Mouse (Mus musculus): ENCODE results near the gene Erap1. TPM values are rescaled to one million over a fixed set of nuclear protein-coding genes. Genes with fewer than 3 reads are reported as not detected.

The Erap1 gene
- total RNA-seq, 2 experiments from 2014 or later: 11.7 to 14.8 TPM

- no peak overlapping the region for H3K27ac ChIP-seq
- no peak for TF ChIP-seq CTCF (conservative IDR thresholded peaks at IDR 0.05)
- no peak overlapping the region for H3K4me3 ChIP-seq
- no peak for DNase-seq (ENCODE audit: low spot score in 2 of 2)
Measured at GRCm38 (mm10) chr13:74719002-74719401, 79.6 kb downstream of the Erap1 start.

DNA sequence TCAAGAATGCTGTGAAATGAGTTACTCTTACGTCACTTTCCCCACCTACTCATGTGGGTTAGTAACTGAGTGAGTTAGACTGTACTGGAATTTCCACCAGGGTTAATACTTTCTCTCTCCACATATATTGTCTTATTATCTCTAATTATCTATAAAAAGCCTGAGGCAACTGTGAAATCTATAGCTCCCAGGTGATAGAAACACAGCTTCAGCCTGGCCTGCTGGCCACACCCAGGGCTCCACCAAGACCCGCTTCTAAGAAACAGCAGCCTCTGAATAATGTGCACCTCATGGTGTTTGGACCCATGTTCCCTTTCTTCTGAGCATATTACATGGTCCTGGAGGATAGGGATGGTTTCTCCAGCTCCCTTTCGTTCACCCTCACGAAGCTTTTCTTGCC lies 94.4 kb downstream of the Erap1 start:
- Histone ChIP-seq H3K27ac (no peak overlapping the region), H3K4me3 (no peak overlapping the region)
- DNase-seq (ENCODE audit: low spot score in 2 of 2): no peak
- TF ChIP-seq CTCF (conservative IDR thresholded peaks at IDR 0.05): no peak

DNA sequence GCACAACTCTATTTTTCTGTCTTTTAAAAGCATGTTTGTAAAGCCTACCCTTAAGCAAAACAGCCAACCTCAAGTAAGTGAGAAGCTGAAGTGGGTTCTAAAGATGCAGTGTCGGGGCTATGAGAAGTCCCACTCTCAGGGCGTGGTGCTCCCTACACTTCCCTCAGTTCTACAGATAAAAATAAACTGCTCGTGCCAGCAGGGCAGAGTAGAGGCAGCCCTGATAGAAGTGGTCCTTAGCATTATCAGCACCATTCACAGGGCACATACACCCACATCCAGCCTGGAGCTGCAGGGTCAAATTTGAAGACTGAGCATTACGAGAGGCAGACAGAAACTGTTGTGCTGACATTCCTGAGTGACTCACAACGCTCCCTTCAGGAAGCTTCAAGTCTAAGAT lies 96.5 kb downstream of the Erap1 start:
- no peak overlapping the region for H3K4me3 ChIP-seq
- DNase-seq (ENCODE audit: low spot score in 2 of 2): no peak
- TF ChIP-seq CTCF (conservative IDR thresholded peaks at IDR 0.05): no peak
- H3K27ac ChIP-seq: no peak overlapping the region

GRCm38 (mm10) chr13:74736396-74736795 lies 97.0 kb downstream of the Erap1 start:
- H3K27ac ChIP-seq: no peak overlapping the region
- no peak for DNase-seq (ENCODE audit: low spot score in 2 of 2)
- no peak overlapping the region for H3K4me3 ChIP-seq
- TF ChIP-seq CTCF (conservative IDR thresholded peaks at IDR 0.05): no peak

Other genes with a start within 250 kb of the Erap1 start
- 1 to 10 TPM; 6.0 to 6.5 TPM for gene Zfp72, start 248.7 kb upstream of the Erap1 start, total RNA-seq (2021)
- 100 to 1,000 TPM; 146 to 157 TPM for gene Ftl1-ps1, start 239.9 kb upstream of the Erap1 start, total RNA-seq (2021)
- 1 to 10 TPM; 6.7 to 7.2 TPM for gene Zfp825, start 145.6 kb upstream of the Erap1 start, total RNA-seq (2021)
- 1 to 10 TPM; 6.6 to 7.1 TPM for gene Cast, start 169.2 kb downstream of the Erap1 start, total RNA-seq (2021)